Mouse (Mus musculus): ENCODE measurements at regions not wholly inside any gene's neighbourhood (a gene's known extent, or its start where the extent isn't known, plus 50 kb on each side); places are given as distances from the start of the nearest gene placed in this dataset.
A peak's percentile ranks its signal among the peaks of the same experiment; 100 is the strongest.

DNA sequence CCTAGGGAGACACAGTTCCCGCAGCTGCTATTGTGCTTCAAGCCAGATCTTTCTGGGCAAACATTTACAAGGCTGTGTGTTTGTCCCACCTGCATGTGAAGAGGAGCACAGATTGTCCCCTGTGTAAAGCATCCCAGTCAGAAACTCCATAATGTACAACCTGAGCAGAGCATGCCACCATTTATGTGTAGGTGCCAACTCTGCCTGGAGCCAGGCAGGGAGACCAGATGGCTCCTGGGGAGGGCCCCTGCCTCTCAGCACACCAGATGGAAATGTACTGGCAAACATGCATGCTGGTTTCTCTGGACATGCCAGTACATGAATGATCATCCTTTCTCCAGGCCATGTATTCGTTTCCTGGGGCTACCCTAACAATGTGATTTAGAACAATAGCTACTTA, 98.6 kb upstream of the Foxp3 start:
- peak in 1 of 2 experiments; percentile 39 for DNase-seq (ENCODE audit: low spot score in 2 of 2)

DNA sequence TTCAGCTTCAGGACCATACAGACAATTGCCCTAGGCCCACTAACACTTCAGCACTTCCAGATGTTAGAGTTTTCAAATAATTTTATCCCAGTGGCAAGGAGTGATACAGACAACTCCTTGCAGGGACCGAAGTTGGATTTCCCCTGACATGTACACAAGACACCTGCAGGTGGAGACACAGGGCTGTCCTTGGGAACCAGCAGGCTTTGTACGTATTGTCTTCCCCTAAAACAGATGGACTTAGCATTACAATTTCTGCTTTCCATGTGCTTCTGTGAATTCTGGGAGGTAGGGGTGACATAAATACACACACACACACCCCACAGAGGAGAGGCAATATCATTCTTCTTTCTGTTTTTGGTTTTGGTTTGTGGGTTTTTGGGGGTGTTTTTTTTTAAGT, 98.2 kb upstream of the Usp27x start:
- peak; percentile 4 to 25 for DNase-seq (ENCODE audit: low spot score in 2 of 2)

DNA sequence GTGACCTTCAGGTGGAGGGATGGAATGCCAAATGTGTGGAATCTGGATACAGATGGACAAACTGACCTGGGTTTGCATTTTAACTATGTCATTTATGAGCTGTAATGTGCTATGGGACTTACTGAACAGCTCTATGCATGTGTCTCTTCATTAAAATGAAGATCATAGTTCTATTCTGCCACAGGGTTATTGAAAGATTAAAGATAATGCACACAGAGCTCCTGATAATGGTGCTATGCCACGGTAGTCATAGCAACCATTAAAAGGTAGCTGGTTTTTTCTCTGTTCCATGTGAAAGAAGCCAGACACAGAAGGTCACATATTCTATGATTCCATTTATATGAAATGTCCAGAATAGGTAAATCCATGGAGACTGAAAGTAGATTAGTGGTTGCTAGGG, 94.2 kb upstream of the Usp27x start:
- no peak for DNase-seq (ENCODE audit: low spot score in 2 of 2)

DNA sequence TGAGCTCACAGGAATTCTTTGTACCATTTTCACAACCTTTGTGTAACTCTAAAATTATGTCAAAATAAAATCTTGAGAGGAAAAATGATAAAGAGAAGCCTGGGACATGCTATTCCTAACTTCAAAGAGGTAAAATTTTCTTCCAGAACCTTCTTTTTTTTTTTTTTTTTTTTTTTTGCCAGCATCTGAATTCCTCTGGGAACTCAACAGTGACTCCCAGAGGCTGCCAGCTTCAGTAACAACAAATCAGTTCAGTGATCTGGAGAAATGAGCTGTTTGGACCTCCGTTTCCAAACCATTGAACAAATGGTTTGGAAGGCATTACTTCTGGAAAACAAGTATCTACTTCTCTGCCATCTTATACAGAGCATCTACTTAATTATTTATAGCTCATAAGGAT, 92.4 kb upstream of the Usp27x start:
- DNase-seq (ENCODE audit: low spot score in 2 of 2): no peak

DNA sequence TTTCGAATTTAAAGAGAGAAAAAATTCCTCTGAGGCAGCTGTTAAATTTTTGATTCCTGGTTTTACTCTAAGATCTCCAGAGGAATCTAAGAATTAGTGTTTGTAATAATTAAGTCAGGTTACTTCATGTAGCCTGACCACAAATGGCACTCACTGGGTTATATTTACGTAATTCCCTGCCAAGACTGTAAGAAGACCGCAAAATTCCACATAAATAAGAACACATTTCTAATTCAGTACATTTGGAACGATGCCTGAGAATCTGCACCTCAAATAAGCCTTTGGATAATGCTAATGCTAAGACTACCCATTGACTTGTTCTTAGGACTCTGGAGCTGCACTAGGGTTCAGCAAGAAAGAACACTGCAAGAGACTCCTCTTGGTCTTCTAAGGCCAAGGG, 81.2 kb upstream of the Usp27x start:
- DNase-seq (ENCODE audit: low spot score in 2 of 2): no peak

DNA sequence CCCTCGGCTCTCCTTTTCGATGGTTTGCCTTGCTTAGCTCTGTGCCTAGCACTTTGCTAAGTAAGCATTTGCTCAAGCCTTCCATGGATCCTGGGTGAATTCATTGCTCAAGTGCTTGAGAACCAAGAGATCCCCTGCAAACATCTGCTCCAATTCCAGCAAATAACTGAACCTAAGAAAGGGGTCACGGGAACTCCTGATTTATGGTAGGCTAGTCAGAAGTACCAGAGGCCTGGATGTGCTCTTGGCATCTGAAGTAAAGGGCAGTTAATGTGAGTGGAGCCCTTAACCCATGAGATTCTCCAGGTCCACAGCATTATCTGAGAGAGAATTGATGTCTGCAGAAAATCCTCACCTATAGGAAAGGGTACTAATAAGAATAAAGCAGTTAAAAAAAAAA, 69.4 kb upstream of the Usp27x start:
- no peak for DNase-seq (ENCODE audit: low spot score in 2 of 2)

DNA sequence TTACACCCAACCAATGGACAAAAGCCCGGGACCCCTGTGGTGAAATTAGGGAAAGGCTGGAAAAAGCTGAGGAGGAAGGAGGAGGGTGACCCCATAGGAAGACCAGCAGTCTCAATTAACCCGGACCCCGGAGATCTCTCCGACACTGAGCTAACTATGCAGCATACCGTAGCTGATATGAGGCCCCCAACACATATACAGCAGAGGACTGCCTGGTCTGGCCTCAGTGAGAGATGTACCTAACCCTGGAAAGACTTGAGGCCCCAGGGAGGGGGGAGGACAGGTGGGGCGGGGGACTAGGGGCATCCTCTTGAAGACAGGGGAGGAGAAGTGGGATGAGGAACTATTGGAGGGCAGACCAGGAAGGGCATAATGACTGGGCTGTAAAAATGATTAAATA, 69.0 kb upstream of the Usp27x start:
- DNase-seq (ENCODE audit: low spot score in 2 of 2): no peak

DNA sequence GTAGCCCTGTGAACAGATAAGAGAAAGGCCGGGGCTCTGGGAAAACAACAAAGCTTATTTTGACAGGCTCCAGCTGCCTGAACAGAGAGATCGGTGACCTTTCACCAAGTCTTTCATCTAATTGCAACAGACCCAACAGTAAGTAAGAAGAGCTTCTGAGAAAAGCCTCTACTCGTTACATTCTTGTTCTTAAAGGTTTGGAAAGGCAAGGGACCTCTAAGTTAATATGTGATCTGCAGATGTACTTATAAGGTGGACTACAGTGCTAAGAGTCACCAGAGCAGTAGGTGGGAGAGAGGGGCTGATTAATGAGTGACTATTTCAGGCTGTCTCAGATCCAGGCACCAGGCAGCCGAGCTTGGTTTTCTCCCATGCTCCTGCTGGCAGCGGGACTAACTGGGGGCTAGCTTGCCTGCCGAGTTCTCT, 68.4 kb upstream of the Usp27x start:
- DNase-seq (ENCODE audit: low spot score in 2 of 2): no peak

DNA sequence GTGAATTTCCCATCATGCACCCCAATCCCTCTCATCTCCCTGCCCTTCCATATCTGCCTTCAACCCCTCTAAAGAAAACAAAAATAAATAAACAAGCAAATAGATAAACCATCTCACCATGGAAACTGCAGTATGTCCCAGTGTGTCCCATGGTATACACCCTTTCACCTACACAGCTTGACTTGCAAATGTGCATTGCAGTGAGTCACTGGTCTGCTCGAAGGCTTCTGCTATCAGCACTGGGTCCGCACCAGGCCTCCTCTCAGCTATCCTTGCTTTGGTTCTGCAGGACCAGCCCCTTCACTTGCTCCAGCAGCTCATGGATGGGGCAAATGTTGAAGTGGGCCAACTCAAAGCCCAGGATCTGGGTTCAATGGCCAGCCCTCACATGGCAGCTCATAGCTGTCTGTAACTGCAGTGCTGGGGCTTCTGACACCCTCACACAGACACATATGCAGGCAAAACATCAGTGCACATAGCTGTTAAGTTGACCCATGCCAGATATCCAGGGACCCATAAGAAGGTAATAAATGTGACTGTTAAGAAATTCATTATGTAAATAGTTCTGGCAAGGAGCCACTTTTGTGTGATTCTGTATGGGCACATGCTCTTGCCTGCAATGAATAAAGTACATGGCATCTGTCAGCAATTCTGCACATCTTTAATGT, 59.9 kb upstream of the Usp27x start:
- no peak for DNase-seq (ENCODE audit: low spot score in 2 of 2)

DNA sequence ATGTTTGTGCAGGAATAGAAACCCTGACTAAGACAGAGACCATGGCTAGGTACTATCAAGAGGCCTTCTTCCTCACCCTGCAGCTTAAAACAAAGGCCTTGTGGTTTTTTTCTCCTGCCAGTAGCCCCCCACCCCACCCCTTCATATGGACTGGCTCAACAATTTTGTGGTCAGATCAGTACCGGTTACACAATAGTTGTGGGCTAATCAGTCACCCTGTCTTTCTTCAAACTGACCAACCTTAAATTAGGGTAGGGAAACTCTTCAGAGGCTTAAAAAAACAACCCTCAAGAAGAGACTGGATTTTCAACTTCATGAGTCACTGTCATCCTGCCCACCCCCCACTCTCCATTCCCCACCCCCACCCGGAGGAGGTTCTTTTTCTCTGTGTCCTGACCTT, 58.6 kb upstream of the Usp27x start:
- no peak for DNase-seq (ENCODE audit: low spot score in 2 of 2)

DNA sequence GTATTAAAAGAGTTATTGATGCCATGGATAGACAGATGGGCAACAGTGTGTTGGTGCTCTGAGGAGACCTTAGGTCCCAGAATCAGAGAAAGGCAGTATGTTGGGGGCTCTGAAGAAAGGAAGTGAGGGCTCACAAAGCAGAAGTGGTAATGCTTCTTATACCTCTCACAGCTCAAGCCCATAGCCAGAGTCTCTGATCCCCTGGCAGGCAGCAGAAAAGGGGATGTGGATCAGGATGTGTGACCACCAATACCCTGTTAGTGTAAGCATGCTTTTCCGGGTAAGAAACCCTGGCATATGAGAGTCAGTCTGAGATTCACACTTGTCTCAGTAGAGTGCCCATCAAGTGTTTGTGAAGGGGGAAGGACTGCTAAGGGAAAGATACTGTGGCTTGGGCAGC, 54.8 kb upstream of the Usp27x start:
- DNase-seq (ENCODE audit: low spot score in 2 of 2): no peak

DNA sequence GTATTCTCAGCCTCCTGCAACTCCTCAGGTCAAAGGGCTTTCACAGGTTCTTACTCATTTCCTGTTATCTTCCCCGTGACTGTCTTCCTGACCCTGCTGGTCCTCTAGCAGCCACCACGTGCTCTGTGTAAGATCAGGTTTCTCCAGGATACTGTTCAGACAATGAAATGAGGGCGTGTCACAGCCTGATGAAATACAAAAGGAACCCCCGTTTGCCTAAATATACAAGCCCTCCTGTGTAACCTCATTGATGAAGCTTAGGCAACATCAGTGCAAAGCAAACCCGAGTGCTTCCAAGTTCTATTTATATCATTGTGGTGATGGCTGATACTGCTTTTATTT, 53.9 kb upstream of the Usp27x start:
- no peak for DNase-seq (ENCODE audit: low spot score in 2 of 2)

DNA sequence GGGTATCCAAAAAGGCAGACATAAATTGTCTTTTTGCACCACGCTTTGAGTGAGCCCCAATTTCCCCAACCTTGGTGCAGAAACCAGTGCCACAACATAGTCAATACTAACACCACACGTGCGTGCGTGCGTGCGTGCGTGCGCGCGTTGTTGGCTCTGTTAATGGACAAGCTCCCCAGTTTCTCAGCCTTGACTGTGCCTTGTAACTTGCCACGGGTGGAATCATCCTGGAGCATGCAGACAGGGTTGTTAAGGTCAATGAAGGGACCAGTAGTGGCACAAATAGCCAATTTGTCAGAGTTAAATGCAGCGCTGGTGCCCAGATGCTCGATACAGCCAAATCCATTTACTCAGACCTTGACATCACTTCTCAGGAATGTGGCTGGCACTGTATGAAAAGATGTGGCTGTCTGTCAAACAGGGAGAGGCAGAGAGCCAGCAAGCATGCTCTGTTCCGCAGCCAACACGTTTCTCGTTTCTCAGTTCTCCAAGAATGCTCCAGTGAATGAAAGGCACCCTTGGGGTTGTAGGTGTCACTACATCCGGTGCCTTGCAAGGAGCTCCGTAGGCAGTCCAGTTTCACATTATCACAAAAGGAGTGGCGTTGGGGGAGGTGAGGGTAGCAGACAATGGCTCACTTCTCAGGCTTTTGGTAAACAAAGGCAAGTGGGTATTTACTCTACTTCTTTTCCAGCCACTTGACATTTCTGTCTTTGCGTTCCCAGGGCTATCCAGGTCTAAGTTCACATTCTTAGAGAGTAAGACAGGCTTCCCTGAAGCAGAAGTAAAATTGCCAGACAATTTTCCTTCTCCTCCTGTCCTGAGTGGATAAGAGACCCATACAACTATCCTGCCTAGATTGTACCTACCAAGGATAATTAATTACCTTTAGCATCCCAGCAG, 53.2 kb upstream of the Usp27x start:
- DNase-seq (ENCODE audit: low spot score in 2 of 2): peak in 1 of 2 experiments; percentile 18

Data from left cerebral cortex, adult 8-10 months (tissue).